Mouse (Mus musculus): ENCODE measurements around the gene Sirt5. TPM values are rescaled to one million over a fixed set of nuclear protein-coding genes. Genes with fewer than 3 reads are reported as not detected.
A peak's percentile ranks its signal among the peaks of the same experiment; 100 is the strongest.

The Sirt5 gene
- total RNA-seq, 2 experiments from 2014 or later = 13.6 to 15.8 TPM

DNA sequence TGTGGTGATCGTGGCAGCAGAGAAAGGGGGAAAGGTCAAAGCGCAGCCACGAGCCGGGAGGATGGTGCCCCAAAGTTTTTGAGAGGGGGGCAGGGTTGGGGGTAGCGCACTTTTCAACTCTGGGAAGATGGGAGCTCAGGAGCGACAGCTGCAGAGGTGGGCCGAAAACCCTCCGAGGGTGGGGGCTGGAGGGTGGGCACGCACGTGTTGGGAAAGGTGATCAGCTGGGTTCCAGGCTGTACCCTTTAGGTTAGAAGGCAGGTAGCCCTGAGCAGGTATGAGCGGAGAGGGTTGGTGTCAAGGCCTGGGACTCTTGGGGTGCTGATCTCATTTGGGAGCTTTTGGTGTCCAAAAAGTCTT lies 509 bp downstream of the Sirt5 start:
- intact Hi-C loops (cut with DNase I; ENCODE audit: low total_unique reads) = no loop called here
- DNase-seq = no peak

DNA sequence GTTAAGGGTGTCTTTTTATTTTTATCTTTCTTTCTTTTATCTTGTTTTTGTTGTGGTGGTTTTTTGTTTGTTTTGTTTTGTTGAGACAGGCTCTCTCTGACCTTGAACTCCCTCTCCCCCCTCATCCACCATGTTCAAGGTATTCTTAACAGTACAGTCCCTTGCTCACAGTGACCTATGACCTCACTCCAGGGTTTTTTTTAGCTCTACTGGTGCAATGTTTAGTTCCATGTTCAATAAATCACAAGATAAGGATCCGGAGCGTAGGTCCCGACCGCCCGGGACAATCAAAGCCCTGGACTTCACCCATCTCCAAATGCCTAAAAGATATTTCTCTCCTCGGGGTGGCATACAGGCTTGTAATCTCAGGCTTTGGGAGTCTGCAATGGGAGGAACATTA lies 4.8 kb downstream of the Sirt5 start:
- intact Hi-C loops (cut with DNase I; ENCODE audit: low total_unique reads) = no loop called here
- DNase-seq = no peak

DNA sequence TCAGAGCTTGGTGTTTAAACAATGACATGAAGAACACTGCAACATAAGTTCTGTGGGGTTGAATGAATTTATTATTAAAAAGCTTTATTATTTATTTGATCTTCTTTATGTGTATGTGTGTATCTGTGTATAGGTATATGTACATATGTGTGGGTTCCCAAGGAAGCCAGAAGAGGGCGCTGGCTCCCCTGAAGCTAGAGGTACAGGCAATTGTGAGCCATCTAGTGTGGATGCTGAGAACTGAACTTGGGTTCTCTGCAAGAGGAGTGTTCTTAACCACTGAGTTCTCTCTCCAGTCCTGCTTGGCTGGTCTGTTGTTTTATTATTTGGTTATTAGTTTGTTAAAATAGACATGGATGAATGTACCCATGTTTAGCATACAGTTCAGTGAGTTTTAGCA lies 7.6 kb downstream of the Sirt5 start:
- intact Hi-C loops (cut with DNase I; ENCODE audit: low total_unique reads) = no loop called here

DNA sequence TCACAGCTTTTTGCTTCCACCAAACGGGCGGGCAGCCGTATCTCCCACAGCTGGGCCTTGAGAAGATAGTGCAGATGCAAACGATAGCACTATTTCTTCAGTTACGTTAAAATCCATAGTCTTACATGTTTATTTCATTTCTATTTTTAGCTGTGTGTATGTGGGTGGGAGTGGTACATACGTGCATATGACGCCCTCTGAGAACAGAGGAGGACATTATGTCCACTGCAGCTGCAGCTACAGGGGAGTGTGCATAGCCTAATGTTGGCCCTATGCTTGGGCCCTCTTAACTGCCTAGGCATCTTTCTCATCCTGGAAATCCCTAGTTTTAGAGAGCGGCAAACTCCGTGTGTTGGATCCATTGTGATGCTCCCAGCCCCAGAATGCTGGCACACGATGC lies 8.9 kb downstream of the Sirt5 start:
- intact Hi-C loops (cut with DNase I; ENCODE audit: low total_unique reads) = no loop called here
- no peak for DNase-seq

More for the DNA sequence above, 7.6 kb downstream of the Sirt5 start:
- no peak for DNase-seq

DNA sequence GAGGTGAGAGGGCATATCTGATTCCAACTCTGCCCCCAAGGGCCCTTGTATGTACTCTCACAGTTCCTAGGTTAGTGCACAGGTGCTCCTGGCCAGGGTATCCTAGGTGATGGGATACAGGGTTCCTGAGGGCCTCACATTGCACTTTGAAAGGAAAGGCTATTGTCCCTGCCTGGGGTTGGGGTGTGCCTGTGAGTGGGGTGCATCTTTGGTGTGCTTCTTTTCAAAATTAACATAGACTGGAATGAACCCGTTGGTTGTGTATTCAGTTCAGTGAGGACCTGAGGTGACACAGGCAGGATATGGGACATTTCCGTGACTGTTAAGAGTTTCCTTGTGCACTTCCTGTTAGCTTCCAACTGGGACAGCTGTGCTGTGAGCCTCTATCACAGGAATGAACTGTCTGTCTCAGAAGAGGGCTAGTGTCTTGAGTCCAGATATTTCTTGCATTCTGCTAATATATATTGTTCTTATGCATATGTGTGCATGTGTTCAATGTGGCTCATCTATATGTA lies 9.7 kb downstream of the Sirt5 start:
- intact Hi-C loops (cut with DNase I; ENCODE audit: low total_unique reads) = no loop called here
- no peak for DNase-seq

DNA sequence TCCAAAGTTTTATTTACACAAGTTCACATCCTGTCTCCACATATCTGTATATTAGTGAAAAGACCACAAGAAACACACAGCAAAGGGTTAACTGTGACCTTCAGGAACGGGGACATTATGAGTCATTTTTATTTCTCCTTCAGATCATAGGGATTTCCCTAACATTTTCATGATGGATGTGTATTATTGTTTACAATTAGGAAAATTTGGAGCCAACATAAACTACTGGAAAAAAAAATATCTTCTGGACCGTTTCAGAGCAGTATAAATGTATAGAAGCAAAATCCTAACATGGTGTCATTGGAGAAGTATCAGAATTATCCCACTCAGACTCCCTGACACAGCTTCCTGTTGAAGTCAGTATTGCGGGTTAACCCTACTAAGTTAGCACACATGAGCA lies 14.7 kb downstream of the Sirt5 start:
- intact Hi-C loops (cut with DNase I; ENCODE audit: low total_unique reads) = no loop called here
- DNase-seq = no peak

DNA sequence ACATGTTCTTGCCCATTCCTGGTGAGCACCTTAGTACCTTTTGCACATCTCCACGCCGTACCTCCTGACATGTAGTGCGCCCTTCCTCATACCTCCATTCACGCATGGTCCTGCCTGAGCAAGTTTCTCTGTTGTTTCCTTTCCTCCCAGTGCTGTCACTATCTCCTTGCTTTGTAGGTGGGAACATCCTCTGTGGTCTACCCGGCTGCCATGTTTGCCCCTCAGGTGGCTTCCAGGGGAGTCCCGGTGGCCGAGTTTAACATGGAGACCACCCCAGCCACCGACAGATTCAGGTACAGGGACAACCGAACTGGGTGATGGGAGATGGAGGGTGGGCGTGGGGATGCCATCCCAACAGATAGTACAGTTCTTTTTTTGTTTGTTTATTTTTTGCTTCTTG lies 20.0 kb downstream of the Sirt5 start:
- intact Hi-C loops (cut with DNase I; ENCODE audit: low total_unique reads) = no loop called here
- DNase-seq = no peak

DNA sequence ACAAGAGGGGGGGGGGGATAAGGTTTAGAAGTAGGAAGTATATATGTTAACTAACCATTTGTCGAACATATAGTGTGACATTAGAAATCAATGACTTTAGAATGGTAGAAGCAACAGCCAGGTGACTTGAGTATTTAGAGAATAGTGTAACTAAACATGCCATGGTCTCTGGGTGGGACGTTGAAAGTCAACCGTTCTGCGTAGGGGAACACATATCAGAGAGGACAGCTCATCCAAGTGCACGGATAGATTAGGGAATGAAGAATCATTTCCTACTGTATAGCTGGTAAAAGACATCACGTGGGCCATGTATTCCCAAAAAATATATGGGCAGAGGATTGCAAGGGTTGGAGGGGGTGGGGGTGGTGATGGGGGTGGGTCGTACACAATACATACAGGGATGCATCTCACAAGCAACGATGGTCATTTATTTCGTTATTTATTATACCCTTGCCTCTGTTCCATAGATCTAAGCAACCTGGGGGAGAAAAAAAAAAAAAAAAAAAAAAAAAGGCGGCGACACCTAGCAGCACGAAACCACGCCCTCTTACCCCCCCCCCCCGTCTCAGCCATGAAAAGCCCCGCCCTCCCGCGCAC lies 32.5 kb downstream of the Sirt5 start:
- intact Hi-C loops (cut with DNase I; ENCODE audit: low total_unique reads) = loop anchor here (5.0 kb wide), 1 partner anchor 215 kb away; no protein-coding TSS in a partner anchor
- DNase-seq = no peak

DNA sequence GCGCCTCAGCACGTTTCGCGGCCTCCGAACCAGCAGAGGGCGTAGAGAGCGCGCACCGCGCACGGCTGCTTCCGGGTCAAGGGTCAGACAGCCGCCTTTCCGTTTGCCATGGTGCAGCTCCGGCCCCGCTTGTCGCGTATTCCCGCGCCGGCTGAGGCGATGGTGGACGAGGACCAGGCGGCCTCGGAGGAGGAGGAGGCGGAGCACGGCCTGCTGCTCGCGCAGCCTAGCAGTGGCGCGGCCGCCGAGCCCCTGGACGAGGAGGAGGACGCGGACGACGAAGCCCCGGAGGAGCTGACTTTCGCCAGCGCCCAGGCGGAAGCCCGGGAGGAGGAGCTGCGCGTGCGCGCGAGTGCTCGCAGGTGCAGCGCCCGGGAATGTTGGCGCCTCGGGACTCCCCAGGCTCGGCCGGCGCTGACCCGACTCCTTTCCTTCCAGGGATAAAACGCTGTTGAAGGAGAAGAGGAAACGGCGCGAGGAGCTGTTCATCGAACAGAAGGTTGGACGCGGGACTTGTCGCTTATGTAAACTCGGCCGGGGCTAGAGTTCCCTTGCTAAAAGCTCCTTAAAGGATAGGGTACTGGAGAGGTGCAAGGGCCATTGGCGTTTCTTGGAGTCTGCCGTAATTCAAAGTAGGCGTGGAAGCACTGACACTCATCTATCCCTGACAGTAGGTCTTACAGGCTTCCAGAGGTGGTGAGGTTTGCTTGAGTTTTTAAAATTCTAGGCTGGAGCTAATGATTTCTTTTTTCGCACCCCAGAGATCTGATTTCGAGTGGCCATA lies 33.2 kb downstream of the Sirt5 start, which contains the start of gene Nol7:
Nol7 (plus strand) TSS at position 94 of the 784 bp plus-strand sequence.
- intact Hi-C loops (cut with DNase I; ENCODE audit: low total_unique reads) = loop anchor here (5.0 kb wide), 1 partner anchor 216 kb away; no protein-coding TSS in a partner anchor
- peak; percentile 96 for DNase-seq

DNA sequence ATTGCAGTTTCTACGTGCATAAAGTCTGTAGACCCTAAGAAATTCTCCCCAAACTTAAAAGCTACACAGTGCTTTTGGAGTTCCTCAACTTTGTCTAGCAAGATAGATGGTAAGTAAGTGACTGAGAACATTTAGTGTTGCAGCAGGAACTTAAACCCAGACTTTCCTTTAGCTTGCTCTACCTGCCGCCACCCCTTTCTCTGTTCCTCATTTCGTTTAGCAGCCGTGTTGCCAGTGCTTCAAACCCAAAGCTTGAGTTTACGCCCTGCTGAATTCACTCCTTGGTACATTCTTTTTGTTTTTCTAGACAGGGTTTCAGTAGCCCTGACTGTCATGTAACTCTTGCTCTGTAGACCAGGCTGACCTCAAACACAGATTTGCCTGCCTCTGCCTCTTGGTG lies 34.3 kb downstream of the Sirt5 start:
- intact Hi-C loops (cut with DNase I; ENCODE audit: low total_unique reads) = loop anchor here (5.0 kb wide), 1 partner anchor 217 kb away; no protein-coding TSS in a partner anchor
- DNase-seq = no peak

DNA sequence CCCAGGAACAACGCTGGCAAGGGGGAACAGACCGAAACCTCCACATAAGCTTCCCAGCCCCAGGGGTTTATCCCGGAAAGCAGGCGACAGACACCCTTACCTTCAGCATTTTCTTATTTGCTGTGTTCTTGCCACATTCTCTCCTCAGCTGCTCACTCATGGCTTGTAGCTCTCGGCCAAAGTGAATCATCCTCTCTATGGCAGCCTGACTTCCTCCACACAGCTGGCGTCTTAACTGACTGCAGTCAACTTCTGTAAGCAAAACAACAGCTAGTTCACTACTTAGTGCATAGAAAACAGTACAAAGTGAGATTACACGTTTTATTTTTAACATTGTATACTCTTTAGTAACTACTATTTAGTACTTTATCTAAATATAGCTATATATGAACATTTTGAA lies 47.0 kb downstream of the Sirt5 start:
- no peak for DNase-seq
- intact Hi-C loops (cut with DNase I; ENCODE audit: low total_unique reads) = no loop called here

DNA sequence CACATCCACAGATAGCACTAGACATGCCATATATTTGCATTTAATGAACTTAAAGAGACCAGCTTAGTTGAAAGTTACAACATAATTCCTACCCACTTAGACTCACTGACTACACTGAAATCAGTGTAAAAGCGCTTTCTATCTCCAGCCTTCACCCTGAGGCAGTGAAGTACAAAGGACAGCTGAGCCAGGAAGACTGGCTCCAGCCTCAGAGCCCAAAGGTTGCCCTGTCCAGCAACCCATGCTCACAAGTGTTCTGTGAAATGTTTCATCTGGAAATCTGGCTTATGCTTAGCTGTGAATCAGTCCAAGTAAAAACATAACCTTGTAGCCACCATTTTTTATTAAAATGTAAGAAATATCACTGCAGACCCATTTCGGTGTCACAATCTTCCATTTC lies 48.3 kb downstream of the Sirt5 start:
- no peak for DNase-seq
- intact Hi-C loops (cut with DNase I; ENCODE audit: low total_unique reads) = no loop called here

DNA sequence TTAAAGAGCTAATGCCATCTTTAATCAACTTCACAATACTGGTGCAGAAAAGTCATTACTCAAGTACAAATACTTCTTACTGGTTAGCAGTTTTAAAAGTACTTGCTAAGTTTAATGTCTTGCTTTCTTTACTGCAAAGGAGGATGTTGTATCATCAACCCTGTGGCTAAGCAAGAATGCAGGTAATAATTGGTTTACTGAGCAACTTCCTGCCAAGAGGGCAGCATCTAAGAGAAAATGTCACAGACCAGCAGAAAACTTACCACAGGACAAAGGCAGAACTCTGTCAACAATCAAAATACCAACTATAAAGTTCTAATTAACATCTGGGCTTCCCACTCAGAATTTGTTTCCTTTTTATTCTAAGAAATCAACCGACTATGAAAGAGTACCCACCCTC lies 50.0 kb downstream of the Sirt5 start:
- intact Hi-C loops (cut with DNase I; ENCODE audit: low total_unique reads) = no loop called here

DNA sequence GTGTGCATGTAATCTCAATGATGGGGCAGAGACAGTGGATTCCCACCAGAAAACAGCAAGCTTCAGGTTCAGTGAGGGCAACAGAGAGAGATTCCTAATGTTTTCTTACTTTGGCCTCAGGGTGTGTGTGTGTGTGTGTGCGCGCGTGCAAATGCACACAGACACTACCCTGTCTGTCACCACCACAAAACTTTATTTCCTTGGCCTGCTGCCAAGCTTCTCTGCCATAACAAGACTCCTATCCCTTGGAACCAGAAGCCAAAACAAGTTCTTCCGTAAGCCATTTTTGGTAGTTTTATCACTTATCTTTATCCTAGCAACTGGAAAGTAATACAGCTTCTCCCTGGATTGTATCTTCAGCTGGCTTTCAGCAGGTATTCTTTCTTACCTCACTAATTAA lies 63.1 kb downstream of the Sirt5 start:
- DNase-seq = peak; percentile 6
- intact Hi-C loops (cut with DNase I; ENCODE audit: low total_unique reads) = loop anchor here (10.0 kb wide), 1 partner anchor 46 kb away; no protein-coding TSS in a partner anchor

More for the DNA sequence above, 50.0 kb downstream of the Sirt5 start:
- no peak for DNase-seq

DNA sequence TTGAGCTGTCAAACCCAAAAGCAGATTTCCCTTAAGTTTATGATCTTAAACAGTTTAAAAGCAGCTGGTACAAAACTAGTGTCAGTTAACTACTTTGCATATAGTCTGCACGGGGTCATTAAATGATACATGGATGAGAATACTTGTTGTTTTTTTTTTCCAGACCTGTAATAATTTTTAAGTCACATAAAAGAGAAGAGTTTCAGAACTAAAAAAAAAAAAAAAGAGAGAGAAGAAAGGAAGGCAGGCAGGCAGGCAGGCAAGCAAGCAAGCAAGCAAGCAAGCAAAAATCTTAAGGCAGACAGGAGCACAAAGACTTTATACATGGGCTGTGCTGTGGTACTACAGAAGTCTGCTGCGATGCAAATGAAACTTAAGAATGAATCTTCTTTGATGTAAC lies 68.1 kb downstream of the Sirt5 start:
- no peak for DNase-seq
- intact Hi-C loops (cut with DNase I; ENCODE audit: low total_unique reads) = no loop called here

DNA sequence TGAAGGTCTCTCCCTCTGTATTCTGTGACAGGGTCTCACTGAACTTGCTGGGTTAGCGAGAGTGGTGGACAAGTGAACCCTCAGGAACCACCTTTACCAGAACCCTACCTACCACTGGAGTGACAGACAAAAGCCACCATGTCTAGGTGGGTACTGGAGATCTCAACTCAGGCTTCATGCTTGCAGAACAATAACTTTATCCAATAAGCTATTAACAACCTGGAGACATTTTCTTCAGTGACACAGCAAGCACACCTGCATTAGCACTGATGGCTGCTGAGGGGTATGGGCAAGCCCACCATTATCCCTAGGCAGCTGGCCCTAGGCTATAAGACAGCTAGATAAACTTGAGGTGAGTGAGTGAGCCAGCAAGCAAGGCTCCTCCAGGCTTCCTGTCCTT lies 75.1 kb downstream of the Sirt5 start:
- no peak for DNase-seq
- intact Hi-C loops (cut with DNase I; ENCODE audit: low total_unique reads) = no loop called here

DNA sequence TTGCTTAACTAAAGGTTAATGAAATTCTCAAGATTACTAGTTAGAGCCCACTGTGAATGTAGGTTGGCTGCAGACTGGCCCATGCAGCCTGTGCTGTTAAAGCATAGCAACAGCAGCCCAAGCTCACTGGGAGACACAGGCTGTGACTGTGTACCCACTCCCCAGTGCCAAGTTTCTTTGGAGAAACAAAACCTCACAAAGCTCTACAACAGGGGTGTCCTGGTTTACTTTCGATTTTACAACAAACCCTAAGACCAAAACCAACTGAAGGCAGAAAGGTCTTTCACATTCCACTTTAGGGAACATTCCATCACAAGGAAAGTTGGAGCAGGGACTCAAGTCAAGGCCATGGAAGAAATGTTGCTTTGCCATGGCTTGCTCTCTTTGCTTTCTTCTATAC lies 77.3 kb downstream of the Sirt5 start:
- DNase-seq = no peak
- intact Hi-C loops (cut with DNase I; ENCODE audit: low total_unique reads) = no loop called here

DNA sequence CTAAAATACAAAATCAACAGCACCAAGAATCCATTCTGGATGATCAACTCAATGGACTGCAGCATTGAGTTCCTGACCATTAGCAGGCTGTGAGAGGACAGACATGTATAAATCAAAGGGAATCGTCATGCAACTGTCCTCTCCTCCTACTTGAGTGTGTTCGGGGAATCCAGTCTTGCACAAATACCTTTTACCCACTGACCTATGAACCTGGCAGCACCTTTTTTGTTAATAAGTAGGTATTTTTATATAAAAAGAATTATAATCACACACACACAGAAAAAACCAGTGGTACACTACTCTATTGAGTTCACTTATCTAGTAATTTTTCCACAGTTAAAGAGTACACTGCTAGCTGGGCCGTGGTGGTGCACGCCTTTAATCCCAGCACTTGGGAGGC lies 78.4 kb downstream of the Sirt5 start:
- intact Hi-C loops (cut with DNase I; ENCODE audit: low total_unique reads) = no loop called here
- DNase-seq = no peak

DNA sequence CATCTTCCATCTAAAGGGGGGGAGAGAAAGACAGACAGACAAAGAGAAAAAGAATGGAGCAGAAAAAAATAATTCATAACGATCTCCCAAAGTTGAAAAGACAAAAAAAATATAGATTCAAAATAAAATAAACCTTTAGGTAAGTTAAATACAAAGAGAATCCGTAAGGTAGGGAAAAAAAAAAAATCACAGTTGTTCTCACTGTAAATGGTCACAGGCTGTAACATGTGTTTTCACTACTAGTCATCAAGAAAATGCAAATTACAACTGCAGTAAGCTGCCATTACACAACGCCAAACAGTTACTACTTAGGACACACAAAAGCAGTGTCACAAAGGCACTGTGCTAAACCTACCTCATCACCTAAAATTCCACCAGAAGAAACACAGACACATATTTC lies 79.4 kb downstream of the Sirt5 start:
- DNase-seq = no peak
- intact Hi-C loops (cut with DNase I; ENCODE audit: low total_unique reads) = no loop called here

Data from gastrocnemius, postnatal 14 days (tissue).